Mouse (Mus musculus) thymus, adult 2 months (tissue): ENCODE results near the gene Ing4.

Experiments
- CTCF ChIP-seq: fragments of 200-500 bp; IDR thresholded peaks from 2 replicates; pipeline ENCODE4 v1.5.1; 2012; ENCODE audit warnings: mild to moderate bottlenecking, control low read depth, low read length, moderate library complexity, borderline replicate concordance; ENCODE audit not compliant: control insufficient read depth, poor library complexity, insufficient read depth; ENCODE audit errors: extremely low read depth
- POLR2A ChIP-seq: fragments of 200-500 bp; IDR thresholded peaks from 2 replicates; pipeline ENCODE4 v1.6.1; 2012; ENCODE audit warnings: mild to moderate bottlenecking, low read length, control low read depth, moderate library complexity; ENCODE audit not compliant: control insufficient read depth, poor library complexity, insufficient read depth; ENCODE audit errors: extremely low read depth

- TF ChIP-seq POLR2A (no peak), CTCF (no peak)
Observed at GRCm38 (mm10) chr6:125071896-125072279, 32.3 kb downstream of the Ing4 start.
